Mouse (Mus musculus) heart, embryonic 16.5 days (tissue): ENCODE results near the gene Dlec1. TPM values are rescaled to one million over a fixed set of nuclear protein-coding genes. Genes with fewer than 3 reads are reported as not detected.

Source experiments
- ATAC-seq: fragments of 200-750 bp; cut with Nextera tagmentation; replicated peaks from 2 replicates; pipeline ENCODE4 v1.8.0; 2017; ENCODE audit warnings: moderate number of reproducible peaks; ENCODE audit not compliant: insufficient read depth, low FRiP score; ENCODE audit errors: extremely low read depth
- H3K27ac ChIP-seq: fragments of 300-500 bp; sonication (generic); 2 replicates; pipeline ENCODE4 v1.5.1; 2014; ENCODE audit warnings: mild to moderate bottlenecking, low read length, control low read depth, moderate library complexity
- H3K27me3 ChIP-seq: fragments of 300-500 bp; sonication (generic); 2 replicates; pipeline ENCODE4 v1.6.1; 2014; ENCODE audit warnings: low read length, mixed read lengths; ENCODE audit not compliant: control insufficient read depth, insufficient read depth
- H3K36me3 ChIP-seq: fragments of 300-500 bp; sonication (generic); 2 replicates; pipeline ENCODE4 v1.6.1; 2014; ENCODE audit not compliant: control insufficient read depth, insufficient read depth
- H3K4me1 ChIP-seq: fragments of 300-500 bp; sonication (generic); 2 replicates; pipeline ENCODE4 v1.6.1; 2014; ENCODE audit warnings: low read length, mixed read lengths; ENCODE audit not compliant: control insufficient read depth, insufficient read depth
- H3K4me2 ChIP-seq: fragments of 300-500 bp; sonication (generic); 2 replicates; pipeline ENCODE4 v1.6.1; 2014; ENCODE audit warnings: low read depth, mild to moderate bottlenecking, control low read depth, low read length
- H3K4me3 ChIP-seq: fragments of 300-500 bp; sonication (generic); 2 replicates; pipeline ENCODE4 v1.5.1; 2014; ENCODE audit warnings: mild to moderate bottlenecking, control low read depth, low read length
- H3K9ac ChIP-seq: fragments of 300-500 bp; sonication (generic); 2 replicates; pipeline ENCODE4 v1.6.1; 2014; ENCODE audit warnings: low read length, control low read depth
- H3K9me3 ChIP-seq: fragments of 300-500 bp; sonication (generic); replicated peaks from 2 replicates; pipeline ENCODE4 v1.6.1; 2016; ENCODE audit warnings: low read length; ENCODE audit not compliant: control insufficient read depth
- WGBS: fragments of 180-500 bp; shearing (Covaris S2); extraction: QIAGEN DNeasy Blood & Tissue Kit; methylation state at CpG from one replicate; pipeline ENCODE4 v1.1.7; 2014; 5-methylcytosine and 5-hydroxymethylcytosine counted together
- polyA plus RNA-seq: library from polyadenylated mRNA; unstranded; fragments of >200 nt; fragmentation: Nextera tagmentation; extraction: Ambion mirVana; gene quantifications from 2 replicates; pipeline ENCODE4 v1.2.1, GENCODE M21; 2015

Gene Dlec1
- polyA plus RNA-seq, 1 experiment from 2014 or later: 0.67 TPM

- no peak overlapping the region for H3K27ac ChIP-seq
- ATAC-seq: no peak
- H3K4me1 ChIP-seq: peaks cover 20% of the 10 kb centered on the region
- no peak overlapping the region for H3K4me3 ChIP-seq
- no peaks in the 10 kb centered on the region; the same call in 1 of the 2 replicates for H3K27me3 ChIP-seq
- 65% methylated on average over 13 of the region's 13 CpGs for WGBS
- no peak overlapping the region for H3K4me2 ChIP-seq
- no peaks in the 10 kb centered on the region for H3K9me3 ChIP-seq
- H3K9ac ChIP-seq: no peak overlapping the region
- no peaks in the 10 kb centered on the region for H3K36me3 ChIP-seq
Measured at GRCm38 (mm10) chr9:119094462-119095109, 7.7 kb upstream of the Dlec1 start.

- H3K27ac ChIP-seq: no peak overlapping the region
- no peak overlapping the region for H3K4me3 ChIP-seq
- WGBS: 14% methylated on average over 15 of the region's 15 CpGs
- peaks cover 6% of the 10 kb centered on the region for H3K27me3 ChIP-seq
- H3K9me3 ChIP-seq: no peaks in the 10 kb centered on the region
- 0 out of 2 replicates have a peak, but pooled peaks cover 3% of the 10 kb centered on the region for H3K4me1 ChIP-seq
- no peak for ATAC-seq
- H3K36me3 ChIP-seq: no peaks in the 10 kb centered on the region
- no peak overlapping the region for H3K9ac ChIP-seq
- no peak overlapping the region for H3K4me2 ChIP-seq
Measured at GRCm38 (mm10) chr9:119100177-119100898, 1.9 kb upstream of the Dlec1 start.

- ATAC-seq: no peak
- H3K9ac ChIP-seq: peak overlapping the region; percentile 66
- H3K4me2 ChIP-seq: peak overlapping the region; percentile 92
- peak overlapping the region; percentile 70 for H3K4me3 ChIP-seq
- H3K9me3 ChIP-seq: no peaks in the 10 kb centered on the region
- H3K27me3 ChIP-seq: peaks cover 6% of the 10 kb centered on the region
- 0 out of 2 replicates have a peak, but pooled peaks cover 3% of the 10 kb centered on the region for H3K4me1 ChIP-seq
- WGBS: 3% methylated on average over 19 of the region's 19 CpGs
- H3K27ac ChIP-seq: no peak overlapping the region
- no peaks in the 10 kb centered on the region for H3K36me3 ChIP-seq
Measured at GRCm38 (mm10) chr9:119102783-119103113, 470 bp downstream of the Dlec1 start.

GRCm38 (mm10) chr9:119107566-119107965 is 5.3 kb downstream of the Dlec1 start:
- 71% methylated on average over 4 of the region's 4 CpGs for WGBS
- Histone ChIP-seq H3K9me3 (no peaks in the 10 kb centered on the region), H3K4me2 (no peak overlapping the region), H3K27me3 (peaks cover 6% of the 10 kb centered on the region), H3K4me3 (no peak overlapping the region), H3K36me3 (no peaks in the 10 kb centered on the region), H3K4me1 (peaks cover 5% of the 10 kb centered on the region; the same call in 1 of the 2 replicates), H3K27ac (no peak overlapping the region), H3K9ac (no peak overlapping the region)
- ATAC-seq: no peak

- H3K4me2 ChIP-seq: no peak overlapping the region
- 68% methylated on average over 12 of the region's 12 CpGs for WGBS
- H3K36me3 ChIP-seq: no peaks in the 10 kb centered on the region
- no peaks in the 10 kb centered on the region for H3K27me3 ChIP-seq
- no peak overlapping the region for H3K27ac ChIP-seq
- ATAC-seq: no peak
- no peak overlapping the region for H3K4me3 ChIP-seq
- H3K9ac ChIP-seq: no peak overlapping the region
- H3K9me3 ChIP-seq: no peaks in the 10 kb centered on the region
- H3K4me1 ChIP-seq: peaks cover 2% of the 10 kb centered on the region; the same call in 1 of the 2 replicates
Measured at GRCm38 (mm10) chr9:119109685-119110353, 7.5 kb downstream of the Dlec1 start.

GRCm38 (mm10) chr9:119110640-119111039 is 8.4 kb downstream of the Dlec1 start:
- H3K4me1 ChIP-seq: peaks cover 2% of the 10 kb centered on the region; the same call in 1 of the 2 replicates
- H3K36me3 ChIP-seq: no peaks in the 10 kb centered on the region
- 56% methylated on average over 3 of the region's 3 CpGs for WGBS
- no peaks in the 10 kb centered on the region for H3K27me3 ChIP-seq
- H3K9me3 ChIP-seq: no peaks in the 10 kb centered on the region
- H3K9ac ChIP-seq: no peak overlapping the region
- H3K27ac ChIP-seq: no peak overlapping the region
- H3K4me2 ChIP-seq: no peak overlapping the region
- no peak for ATAC-seq
- no peak overlapping the region for H3K4me3 ChIP-seq

GRCm38 (mm10) chr9:119114911-119115310 is 12.6 kb downstream of the Dlec1 start:
- no peaks in the 10 kb centered on the region for H3K27me3 ChIP-seq
- no peaks in the 10 kb centered on the region for H3K4me1 ChIP-seq
- H3K36me3 ChIP-seq: no peaks in the 10 kb centered on the region
- H3K4me3 ChIP-seq: no peak overlapping the region
- no peak overlapping the region for H3K27ac ChIP-seq
- ATAC-seq: no peak
- WGBS: 81% methylated on average over 17 of the region's 17 CpGs
- no peak overlapping the region for H3K4me2 ChIP-seq
- no peaks in the 10 kb centered on the region for H3K9me3 ChIP-seq
- no peak overlapping the region for H3K9ac ChIP-seq

GRCm38 (mm10) chr9:119119409-119120167 is 17.3 kb downstream of the Dlec1 start:
- Histone ChIP-seq H3K4me3 (no peak overlapping the region), H3K36me3 (no peaks in the 10 kb centered on the region), H3K9ac (no peak overlapping the region), H3K27ac (no peak overlapping the region), H3K4me2 (no peak overlapping the region), H3K4me1 (no peaks in the 10 kb centered on the region), H3K27me3 (no peaks in the 10 kb centered on the region), H3K9me3 (no peaks in the 10 kb centered on the region)
- ATAC-seq: no peak
- 82% methylated on average over 19 of the region's 19 CpGs for WGBS
